Mouse (Mus musculus) inflammation-experienced regulatory T-cells, adult 6 months (primary cell): ENCODE data around the gene Slc12a9. TPM values are rescaled to one million over a fixed set of nuclear protein-coding genes. Genes with fewer than 3 reads are reported as not detected.

Experiments
- ATAC-seq: one replicate; pipeline ENCODE4 v1.8.0; 2017
- polyA plus RNA-seq, 3 experiments: library from polyadenylated mRNA; unstranded; fragments of 100-300 nt; shearing (Covaris generic); gene quantifications; one replicate each; pipeline ENCODE4 v1.2.1; 2017

The Slc12a9 gene
- polyA plus RNA-seq = 10 to 100 TPM in 2 of 3 experiments, 1 to 10 TPM in 1; 6.0 to 15.2 (median 11.0) TPM

DNA sequence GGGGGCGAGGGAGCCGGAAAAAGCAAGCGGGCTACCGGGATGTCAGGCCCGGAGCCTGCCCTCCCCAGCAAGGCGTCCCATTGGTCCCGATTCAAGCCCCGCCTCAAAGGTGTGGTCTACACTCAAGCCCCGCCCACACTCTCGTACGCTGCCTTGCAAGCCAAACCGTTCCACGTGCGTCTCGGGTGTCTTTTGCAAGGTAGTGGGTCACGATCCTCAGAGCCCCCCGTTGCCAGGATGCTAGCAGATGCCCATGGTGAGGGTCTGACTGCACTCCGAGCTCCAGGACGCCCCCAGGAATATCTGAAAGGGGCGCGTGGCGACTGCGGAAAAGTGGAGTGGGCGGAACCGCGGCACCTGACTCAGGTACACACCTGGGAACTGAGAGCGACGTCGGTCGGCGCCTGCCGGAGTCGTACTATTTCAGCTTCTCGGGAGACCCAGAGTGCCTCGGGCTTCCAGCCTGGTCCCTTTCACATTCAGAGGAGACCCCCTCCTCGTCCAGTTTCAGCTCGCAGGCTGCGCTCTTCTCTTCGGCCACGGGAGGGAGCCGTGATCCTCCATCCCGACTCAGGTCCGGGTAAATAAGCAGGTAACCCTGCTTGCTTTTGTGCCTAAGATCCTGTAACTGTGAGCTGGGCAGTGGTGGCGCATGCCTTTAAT, at the start of gene Slc12a9:
TSS of gene Slc12a9 (minus strand) at position 86 of the 663 bp plus-strand sequence.
- peak; percentile 93 for ATAC-seq

DNA sequence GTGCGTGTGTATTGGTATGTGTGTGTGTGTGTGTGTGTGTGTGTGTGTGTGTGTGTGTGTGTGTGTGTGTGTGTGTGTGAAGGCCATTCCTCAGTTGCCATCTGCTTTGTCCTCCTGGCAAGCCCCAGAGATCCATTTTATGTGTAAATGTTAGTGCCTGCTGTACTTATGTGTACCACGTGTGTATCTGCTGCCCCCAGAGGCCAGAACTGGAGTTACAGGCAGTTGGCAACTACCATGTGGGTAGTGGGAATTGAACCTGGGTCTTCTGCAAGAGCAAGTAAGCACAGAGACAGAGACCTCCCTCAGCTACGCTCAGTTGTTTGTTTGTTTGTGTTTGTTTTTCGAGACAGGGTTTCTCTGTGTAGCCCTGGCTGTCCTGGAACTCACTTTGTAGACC, 47.8 kb upstream of the Slc12a9 start:
- no peak for ATAC-seq

DNA sequence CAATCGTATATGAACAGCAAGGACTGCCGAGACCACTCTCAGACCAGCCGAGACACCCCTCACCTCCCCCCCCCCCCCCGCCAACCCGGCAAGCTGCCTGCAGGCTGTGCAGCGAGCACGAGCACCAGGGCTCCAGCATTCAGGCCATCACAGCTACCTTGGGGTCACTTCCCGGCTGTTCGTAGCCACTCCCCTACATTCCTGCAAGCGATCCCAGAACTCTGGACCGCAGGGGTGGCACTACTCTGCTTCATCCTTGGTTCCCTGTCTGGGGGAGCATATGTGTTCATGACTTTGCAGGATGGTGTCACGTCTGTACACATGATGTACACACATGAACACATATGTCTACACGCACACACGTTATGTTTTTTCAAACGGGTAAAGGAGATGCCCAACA, 44.2 kb upstream of the Slc12a9 start:
- no peak for ATAC-seq

DNA sequence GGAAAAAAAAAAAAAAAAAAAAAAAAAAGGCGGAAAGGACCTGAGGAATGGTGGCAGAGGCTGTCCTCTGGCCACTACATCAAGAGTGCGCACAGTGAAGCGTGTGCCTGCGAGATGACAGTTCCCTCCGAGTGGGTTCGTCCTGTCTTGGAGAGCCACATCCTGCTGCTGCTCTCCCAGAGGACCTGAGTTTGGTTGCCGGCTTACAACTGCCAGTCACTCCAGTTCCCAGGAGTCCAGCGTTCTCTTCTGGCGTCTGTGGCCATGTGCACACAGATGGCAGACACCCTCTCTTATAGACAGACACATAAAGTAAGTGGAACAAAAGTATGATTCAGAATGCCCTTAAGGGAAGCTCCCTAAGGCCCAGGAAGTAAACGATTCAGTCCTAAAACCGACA, 43.8 kb upstream of the Slc12a9 start:
- ATAC-seq = no peak

DNA sequence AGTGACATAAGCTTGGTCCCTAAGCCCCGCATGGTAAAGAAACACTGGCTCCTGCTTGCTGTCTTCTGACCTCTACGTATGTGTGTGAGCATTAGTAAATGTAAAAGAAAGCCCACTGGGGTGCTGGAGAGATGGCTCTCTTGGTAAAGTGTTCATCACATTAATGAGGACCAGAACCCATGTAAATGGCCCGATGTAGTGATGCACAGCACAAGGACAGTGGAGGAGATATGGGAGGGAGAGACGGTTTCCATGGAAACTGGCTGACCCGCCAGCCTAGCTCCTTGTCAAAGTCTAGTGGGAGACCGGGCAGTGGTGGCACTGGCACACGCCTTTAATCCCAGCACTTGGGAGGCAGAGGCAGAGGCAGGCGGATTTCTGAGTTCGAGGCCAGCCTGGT, 43.3 kb upstream of the Slc12a9 start:
- ATAC-seq = no peak

DNA sequence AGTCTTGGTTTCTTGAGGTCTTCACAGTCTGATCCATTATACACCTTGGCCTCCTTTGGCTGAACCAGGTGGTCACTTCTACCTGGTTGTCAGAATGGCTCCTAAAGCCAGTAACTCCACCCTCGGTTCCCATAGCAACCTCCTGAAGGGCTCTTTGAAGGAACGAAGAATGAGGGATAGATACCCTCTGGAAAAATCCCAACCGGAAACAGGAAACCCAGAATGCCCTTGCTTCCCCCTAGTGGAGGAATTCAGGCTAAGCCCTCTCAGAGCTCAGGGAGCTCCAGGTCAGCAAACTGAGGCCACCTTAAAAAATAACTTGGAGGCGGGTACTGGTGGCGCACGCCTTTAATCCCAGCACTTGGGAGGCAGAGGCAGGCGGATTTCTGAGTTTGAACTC, 42.8 kb upstream of the Slc12a9 start:
- ATAC-seq = no peak

DNA sequence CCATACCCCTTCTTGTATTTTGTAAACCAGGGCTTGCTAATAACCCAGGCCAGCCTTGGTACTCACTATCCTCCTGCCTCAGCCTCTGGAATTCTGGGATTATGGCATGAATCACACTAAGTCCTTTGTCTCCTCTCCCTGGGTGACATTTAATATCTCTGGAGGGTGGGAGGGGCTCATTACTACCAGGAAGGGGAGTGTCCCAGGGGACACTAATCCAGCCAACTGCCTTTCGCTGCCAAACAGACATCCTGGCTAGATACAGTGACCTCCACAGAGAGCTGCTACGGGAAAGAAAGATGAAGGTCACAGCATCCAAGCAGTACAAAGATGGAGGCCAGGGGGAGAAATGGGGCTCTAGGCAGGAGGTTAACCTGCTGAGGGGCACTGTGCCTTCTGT, 42.2 kb upstream of the Slc12a9 start:
- no peak for ATAC-seq

DNA sequence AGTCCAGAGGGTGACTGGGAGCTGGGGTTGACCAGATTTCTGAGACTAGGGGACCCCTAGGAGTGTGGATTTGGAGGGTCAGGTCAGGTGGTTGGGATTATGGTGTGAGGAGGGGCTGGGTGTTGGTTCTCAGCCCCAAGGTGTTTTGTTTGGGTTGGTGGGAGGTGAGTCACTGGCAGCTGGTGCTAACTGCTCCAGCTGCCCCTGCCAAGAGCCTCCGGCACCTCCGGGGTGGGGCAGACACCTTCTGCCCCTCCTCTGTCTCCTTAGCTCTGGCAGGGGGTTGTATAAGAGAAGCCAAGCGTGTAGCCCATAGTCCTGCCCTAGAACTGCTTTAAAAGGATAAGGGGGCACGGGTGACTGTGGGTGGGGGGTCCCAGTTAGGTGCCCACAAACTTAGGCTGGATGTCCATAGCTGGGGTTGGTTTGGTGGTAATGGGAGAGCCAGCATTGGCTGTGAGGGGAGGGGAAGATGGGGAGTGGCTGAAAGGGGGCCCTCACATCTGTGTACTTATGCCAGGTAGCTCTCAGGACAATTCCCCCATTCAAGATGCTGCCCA, 41.2 kb upstream of the Slc12a9 start:
- no peak for ATAC-seq

DNA sequence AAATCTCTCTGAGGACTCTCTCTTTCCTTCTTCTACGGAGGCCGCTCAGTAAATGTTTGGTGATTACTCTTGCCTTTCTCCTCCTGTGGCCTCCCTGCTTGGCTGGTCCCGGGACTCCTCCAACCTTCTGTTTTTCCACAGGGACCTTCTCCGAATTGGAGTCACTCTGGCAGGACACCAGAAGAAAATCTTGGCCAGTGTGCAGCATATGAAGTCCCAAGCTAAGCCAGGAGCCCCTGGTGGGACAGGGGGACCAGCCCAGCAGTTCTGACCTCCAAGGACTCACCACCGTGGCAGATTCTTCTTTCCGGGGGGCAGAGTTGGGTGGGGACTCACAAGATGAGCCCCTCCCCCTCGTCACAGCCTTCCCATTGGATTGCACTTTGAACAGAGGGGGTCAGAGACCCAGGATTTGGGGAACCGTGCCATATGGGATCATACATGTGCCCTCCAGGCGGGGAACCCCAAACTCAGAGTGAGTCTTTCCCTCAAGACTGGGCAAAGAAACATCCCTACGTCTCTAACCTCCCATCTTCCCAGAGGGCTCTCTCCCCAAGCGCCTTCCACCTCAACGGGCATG, 40.1 kb upstream of the Slc12a9 start:
- ATAC-seq = no peak

DNA sequence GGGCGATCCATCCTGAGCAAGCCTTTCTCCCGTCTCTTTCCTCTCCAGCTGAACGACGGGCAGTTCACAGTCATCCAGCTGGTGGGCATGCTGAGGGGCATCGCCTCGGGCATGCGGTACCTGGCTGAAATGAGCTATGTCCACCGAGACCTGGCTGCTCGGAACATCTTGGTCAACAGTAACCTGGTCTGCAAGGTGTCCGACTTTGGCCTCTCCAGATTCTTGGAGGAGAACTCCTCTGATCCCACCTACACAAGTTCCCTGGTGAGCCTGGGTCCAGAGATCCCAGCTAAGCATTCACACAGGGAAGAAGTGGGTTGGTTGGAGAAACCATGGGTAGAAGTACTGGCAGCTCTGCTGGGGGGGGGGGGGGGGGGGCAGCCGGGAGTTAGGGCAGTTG, 36.3 kb upstream of the Slc12a9 start:
- ATAC-seq = no peak

DNA sequence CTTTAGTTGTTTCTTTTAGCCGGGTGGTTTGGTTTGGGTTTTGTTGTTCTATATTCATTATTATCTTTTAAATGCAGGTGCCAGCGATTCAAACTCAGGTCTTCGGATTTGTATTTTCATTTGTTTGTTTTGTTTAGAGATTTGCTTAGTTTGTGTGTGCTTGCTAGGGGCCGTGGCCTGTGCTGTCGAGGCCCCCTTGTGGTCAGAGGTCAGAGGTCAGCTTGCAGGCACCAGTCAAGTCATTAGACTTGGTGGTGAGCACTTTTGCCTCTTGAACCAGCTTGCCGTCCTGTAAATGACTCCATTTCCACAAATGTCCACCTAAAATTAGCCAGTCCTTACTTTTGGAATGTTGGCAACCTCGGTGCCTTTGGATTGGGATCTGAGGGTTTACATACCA, 25.0 kb upstream of the Slc12a9 start:
- ATAC-seq = no peak

DNA sequence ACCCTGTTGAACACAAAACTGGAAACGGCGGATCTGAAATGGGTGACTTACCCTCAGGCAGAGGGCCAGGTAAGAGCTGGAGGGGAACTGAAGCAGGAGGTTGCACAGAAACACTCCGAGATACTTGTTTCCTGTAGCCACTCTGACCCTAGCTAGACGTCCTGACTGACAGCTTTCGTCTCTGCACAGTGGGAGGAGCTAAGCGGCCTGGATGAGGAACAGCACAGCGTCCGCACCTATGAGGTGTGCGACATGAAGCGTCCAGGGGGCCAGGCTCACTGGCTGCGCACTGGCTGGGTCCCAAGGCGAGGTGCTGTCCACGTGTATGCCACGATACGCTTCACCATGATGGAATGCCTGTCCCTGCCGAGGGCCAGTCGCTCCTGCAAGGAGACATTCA, 20.7 kb upstream of the Slc12a9 start:
- ATAC-seq = no peak

DNA sequence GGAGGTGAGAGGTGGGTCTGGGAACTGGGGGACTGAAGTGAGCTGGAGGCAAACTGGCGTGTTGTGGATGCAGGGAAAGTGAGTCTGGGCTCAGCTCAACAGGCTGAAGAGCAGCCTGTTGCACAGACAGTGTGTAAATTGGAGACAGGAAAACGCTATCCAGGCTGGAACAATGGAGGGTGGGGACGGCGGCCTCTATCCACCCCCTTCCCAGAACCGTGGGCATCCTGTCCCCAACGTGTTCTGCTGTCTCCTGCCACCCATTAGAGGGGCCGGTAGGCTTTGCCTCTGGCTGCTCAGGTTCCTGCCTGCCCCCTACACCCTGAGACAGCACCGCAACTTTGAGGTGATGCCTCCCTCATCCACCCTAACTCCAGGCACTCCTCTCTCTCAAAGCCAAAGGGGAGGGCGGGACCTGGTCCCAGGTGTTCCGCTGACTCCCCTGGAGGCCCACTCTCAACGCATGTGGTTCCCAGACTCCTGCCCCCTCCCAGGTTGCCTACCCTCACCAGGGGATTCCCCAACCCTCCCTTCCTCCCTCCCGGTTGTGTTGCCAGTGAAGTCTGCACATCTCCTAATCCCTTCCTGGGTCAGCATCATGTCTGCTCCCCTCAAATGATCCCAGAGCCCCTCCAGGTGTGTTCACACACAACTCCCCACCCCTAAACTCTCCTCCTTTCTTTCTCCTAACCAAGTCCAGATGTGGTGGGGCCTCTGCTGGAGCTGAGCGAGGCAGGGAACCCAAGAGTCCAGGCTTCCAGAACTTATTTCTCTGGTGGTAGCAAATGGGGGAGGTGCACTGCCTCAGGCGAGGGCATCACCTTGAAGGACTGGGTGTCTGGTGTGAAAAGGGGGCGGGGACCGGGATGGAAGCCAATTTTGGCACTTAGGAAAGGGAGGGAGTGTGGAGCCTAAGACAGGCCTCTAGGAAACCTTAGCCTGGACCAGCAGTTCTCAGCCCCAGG, 18.9 kb upstream of the Slc12a9 start:
- no peak for ATAC-seq

DNA sequence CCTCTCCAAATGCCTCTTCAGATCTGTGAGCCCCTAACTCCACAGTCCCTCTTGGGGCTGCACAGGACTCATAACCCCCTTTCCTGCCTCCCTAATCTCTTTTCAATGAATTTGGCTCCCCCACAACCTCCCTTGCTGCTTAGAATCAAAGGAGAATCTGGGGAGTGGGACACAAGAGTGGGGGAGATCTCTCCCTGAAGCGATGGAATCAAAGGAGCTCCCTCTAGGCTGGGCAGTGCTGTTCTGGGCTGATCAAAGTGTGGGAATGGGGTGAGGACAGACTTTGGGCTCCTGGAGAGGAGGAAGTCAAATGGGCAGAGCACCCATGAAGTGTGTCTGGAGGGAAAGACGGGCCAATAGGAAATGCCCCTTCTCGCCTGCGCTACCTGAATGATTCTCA, 18.0 kb upstream of the Slc12a9 start:
- ATAC-seq = no peak

DNA sequence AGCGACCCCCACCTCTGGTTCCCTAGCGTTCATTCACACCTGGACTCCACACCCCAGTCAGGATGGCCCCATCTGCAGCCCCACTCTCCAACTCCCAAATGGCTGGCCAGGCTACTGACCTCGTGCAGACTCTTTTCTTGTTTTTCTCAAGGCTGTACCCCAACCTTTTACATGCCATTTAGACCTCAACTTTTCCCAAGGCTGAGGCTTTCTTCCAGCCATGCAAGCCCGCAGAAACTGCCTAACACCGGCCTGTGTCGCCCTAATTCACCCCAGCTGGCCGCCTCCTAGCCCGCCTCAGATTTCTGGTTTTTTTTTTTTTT, 17.6 kb upstream of the Slc12a9 start:
- no peak for ATAC-seq

DNA sequence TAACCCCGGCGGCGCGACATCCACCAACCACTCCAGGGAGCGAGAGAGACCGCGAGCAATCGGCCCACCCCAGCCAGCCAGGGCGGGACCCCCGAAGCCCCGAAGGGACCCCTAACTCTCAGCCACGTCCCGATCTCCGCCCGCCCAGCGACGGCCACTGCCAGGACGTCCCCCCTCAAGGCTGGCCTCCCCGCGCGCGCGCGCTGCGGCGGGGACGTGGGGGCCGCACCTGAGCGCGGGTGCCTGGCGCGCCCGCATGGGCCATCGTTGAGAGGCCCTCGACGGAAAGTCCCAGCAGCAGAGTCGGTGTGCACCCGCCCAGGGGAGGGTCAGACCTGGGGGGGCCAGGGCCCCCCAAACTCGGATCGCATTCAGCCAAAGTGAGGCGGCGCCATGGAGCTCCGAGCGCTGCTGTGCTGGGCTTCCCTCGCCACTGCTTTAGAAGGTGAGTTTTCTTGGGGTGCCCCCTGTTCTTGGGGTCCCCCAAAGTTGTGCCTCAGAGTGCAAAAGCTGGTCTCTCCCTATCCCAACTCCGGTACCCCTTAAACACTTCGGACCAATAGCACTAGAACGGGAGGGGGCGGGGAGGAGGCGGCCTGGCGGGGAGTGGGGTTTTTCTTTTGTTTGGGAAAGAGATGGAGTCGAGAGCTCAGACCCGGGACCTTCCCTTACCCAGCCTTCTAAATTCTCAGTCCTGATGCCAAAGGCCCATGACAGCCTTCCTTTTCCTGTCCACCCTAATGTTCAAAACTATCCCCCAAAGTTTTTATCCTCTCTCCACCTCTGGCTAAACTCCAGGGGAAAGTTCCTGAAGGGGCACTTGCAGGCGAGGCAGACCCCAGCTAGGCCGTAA, 17.0 kb upstream of the Slc12a9 start:
- ATAC-seq = no peak

DNA sequence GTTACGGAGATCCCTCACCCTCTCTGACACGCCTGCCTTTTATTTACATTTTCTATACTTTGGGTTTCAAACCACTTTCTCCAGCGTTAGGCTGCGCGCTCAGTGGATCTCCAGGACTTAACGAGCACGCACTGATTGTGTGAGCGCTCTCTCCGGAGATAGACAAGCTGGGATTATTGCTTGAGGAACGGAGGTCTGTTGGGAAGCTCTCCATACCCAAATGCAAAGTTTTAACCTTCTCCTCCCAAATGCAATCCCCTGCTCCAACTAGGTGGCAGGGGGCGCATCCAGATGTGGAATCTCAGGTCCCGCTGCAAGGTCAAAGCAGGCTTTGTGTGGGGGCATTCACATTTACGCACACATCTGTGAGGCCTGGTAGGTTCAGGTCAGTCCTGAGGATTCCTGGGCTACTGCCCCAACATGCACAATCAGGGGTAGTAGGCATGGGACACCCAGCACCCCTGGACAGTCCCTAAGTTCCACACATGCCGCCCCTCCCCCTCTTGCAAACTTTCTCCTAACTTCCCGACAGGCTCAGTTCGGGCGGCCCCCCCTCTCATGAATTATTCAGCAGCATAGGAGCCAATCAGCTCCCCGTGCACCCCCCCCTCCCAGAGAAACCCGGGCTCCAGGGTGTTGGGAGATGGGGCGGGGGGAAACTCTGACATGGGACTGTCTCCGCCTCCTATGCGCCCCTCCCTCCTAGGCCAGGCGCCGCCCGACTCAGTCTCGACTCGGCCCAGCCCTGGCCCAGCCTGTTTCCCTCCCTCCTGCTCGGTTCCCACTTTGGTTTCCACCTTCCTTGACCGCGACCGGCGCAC, 16.2 kb upstream of the Slc12a9 start, which contains the start of gene Ephb4:
TSS of gene Ephb4 (plus strand) at position 726 of the 821 bp plus-strand sequence.
- no peak for ATAC-seq

DNA sequence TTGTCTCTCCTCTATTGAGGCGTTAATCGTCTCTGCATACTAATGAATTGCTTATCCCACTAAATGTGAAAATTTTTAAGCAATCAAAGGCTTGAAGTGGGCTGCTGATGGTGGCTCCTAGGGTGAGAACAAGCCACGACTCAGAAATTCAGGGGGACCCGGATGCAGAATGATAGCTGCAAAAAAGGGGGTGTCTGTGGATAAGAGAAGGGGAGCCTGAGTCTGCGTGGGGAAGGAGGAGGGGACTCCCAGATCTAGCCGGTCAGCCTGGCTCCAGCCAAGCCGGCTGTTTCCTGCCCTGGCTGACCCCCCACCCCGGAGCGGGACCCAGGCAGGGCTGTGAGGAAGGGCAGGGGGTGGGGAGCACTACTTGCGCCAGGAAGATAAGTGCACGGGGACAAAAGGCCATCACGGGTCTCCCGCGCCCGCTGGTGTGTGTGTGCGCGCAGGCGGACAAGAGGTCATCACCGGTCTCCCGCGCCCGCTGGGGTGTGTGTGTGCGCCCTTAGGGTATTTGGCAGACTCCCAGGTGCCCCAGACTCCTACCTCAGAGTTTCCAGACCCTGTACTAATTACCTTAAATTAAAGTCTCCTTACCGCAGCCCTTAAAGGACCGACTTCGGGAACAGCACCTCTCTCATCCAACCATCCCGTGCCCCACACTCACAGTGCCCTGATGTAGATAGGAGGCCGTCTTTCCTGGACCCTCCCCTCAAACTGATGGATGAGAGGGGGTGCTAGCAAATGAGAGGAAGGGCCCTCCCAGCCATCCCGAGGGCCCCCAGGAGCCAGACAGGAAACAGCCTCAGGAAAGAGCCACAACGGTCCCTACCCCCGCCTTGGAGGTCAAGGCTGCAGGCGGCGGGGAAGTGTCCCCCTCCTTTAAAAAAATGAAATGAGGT, 15.3 kb upstream of the Slc12a9 start:
- no peak for ATAC-seq

DNA sequence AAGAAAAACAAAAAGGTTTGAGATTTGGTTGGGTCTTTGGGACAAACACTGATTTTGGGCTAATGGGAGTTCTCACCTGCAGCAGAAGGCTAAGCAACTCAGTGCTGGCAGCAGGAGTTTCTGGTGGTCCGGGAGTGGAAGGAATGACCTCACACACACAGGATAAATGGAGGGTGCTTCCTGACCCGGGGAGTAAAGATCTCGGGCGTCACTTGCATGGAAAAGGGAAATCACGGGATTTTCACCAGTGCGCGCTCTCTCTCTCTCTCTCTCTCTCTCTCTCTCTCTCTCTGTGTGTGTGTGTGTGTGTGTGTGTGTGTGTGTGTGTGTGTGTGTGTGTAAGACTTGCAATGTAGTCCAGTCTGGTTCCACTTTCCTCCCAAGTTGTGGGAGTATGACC, 14.5 kb upstream of the Slc12a9 start:
- no peak for ATAC-seq

DNA sequence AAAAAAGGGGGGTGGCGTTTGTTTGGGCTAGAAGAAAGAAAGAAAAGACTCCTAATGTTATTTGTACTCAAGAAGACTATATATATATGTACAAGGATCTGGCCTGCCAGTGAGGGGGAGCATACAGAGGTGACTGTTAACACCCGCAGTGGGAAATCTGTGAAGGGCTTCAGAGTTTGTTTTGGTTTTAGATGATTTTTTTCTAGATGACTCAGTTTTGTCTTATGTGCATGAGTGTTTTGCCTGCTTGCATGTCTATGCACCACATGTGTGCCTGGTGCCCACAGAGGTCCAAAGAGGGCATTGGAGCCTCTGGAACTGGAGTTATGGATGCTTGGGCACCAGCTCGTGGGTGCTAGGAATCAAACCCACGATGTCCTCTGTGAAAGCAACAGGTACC, 13.6 kb upstream of the Slc12a9 start:
- no peak for ATAC-seq
